Mouse (Mus musculus) right cerebral cortex, adult 18-20 months (tissue): ENCODE measurements at regions not wholly inside any gene's neighbourhood (a gene's known extent, or its start where the extent isn't known, plus 50 kb on each side); places are given as distances from the start of the nearest gene placed in this dataset.

ENCODE experiments used
- DNase-seq: peaks from one replicate; pipeline ENCODE4 v3.0.0; 2022; ENCODE audit warnings: mixed read lengths

DNA sequence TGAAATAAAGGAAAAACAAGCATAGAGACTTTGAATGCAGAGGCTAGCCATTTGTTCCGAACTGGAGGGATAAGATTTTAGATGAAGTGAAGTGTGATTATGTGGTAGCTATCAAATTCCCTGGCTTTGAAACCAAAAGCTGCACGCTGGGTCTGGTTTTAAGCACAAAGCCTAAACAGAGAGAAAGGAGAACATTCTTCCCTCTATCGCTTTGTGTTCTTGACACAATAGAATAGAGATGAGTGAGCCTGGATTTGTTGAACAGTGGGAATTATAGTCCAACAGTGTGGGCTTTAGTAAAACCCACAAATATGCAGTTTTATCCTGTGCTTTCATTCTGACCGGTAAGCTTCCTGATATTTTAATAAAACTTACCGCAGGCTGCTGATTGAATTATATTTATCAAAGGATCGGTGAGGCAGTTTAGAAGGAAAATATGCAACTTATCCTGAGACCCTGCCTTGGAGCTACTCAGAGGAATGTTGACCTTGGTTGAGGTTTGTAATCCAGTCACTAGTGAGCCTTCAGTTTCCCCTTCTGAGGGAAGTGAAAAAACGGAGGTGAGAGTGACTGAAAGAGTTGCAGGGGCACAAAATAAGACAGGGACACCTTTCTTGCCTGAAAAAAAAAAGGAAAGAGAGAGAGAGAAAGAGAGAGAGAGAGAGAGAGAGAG lies 481.7 kb upstream of the Tenm4 start:
- DNase-seq = no peak

DNA sequence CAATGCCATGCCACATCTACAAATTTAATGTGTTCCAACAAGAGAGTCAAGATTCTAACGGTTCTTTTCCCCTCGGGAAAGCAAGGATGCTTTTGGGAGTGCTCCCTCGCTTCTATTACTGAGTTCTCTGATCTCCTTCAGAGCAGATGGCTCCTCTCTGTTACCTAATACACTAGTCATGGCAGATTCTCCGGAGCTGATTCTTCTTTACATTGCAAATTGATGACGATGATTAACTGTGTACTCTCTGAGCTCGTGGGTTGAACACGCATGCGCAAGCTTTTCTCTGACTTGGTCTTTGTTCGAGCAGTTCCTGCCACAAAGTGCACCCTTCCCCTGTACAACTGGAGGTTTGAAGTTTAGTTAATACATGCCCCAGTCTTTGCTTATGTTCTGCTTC lies 471.5 kb upstream of the Tenm4 start:
- no peak for DNase-seq

- DNase-seq = no peak
Measured at GRCm38 (mm10) chr7:95710088-95710487, 461.0 kb upstream of the Tenm4 start.

DNA sequence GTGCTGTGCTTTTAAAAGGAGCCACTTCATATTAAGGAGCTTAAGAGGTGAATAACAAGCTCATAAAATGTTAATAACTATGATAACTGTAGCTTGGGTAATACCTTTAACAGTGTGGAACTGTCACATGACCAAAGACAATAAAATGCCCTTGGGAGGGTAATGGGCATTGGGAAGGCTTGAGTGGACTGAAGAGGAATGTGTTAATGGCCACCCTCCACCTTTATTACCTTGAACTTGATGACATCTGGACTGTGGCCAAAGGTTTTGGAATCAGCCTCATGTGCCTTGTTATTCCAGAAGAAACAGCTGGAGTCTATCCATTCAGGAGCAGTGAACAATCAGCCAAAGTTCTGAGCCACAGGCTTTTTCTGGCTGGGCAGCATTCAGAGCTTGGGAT lies 451.0 kb upstream of the Tenm4 start:
- no peak for DNase-seq

DNA sequence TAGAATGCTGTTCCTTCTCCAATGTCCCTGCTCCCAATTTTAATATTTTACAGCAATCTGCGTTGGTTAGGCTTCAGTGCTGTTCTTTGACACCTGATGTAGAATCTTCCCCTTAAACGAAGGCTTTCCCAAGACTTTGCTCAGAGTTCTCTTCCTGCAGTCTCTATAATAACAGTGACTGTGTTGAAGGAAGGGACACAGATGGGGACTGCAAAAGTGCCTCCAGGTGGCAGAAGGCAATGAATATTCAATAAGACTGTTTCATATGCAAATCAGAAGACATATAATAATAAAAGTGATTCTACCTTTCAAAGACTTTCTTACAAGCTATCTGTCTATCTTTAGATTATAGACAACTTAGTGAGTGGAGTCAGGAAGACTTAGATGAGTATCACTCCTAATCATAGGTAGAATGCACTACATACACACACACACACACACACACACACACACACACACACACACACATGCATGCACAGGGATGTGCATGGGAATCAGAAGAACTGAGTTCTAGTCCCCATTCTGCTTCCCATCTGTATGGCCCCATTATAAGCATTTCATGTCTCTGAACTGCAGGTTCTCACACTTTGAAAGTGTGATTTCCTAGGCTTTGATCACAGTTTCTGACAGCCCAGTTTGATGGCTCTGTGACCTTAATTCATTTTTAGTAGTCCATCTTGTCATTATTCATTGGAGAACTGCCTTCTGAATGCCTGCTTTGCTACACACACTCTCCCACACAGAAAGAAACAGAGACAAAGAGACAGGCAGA lies 445.1 kb upstream of the Tenm4 start:
- DNase-seq = no peak

GRCm38 (mm10) chr7:95733807-95734206 lies 437.2 kb upstream of the Tenm4 start:
- no peak for DNase-seq

- DNase-seq = no peak
Measured at GRCm38 (mm10) chr7:95734587-95734986, 436.5 kb upstream of the Tenm4 start.

DNA sequence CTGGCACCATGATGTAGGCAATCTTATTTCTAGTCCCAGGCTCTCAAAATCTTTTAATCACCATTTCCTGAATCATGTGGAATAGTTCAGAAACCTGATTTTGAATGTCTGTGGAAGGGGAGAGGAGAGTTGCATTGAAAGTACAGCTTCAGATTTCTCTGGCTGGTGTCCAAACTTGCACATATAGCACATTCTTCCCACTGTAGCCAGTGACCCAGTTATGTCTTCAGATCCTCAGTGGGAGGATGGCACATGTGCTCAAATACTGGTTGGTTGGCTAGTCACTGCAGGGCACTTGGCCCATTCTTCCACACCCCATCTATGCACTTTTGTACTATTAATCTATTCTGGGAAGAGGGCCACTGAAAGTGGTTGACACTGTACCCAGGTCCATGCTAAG lies 434.3 kb upstream of the Tenm4 start:
- peak; percentile 55 for DNase-seq

DNA sequence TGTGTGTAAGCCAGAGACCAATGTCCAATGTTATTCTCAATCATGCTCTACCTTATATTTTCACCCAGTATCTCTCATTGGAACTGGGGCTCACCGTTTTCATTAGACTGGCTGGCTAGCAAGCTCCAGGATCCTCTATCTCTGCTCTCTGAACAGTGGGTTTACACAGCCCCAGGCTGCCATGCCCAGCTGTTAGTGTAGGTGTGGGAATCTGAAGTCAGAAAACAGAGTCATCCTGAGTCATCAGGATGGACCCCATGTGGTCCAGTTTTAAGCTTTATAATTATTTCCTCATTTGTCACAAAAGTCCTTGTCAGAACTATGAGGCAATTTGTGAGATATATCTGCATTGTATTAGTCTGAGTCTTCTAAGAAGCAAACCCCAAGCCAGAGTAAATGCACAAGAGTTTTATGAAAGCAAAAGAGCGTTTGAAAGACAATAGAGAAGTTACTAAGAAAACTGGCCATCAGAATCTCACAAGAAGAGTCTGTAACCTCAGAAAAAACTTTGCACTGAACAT lies 432.3 kb upstream of the Tenm4 start:
- DNase-seq = no peak

GRCm38 (mm10) chr7:95739779-95740178 lies 431.3 kb upstream of the Tenm4 start:
- no peak for DNase-seq

DNA sequence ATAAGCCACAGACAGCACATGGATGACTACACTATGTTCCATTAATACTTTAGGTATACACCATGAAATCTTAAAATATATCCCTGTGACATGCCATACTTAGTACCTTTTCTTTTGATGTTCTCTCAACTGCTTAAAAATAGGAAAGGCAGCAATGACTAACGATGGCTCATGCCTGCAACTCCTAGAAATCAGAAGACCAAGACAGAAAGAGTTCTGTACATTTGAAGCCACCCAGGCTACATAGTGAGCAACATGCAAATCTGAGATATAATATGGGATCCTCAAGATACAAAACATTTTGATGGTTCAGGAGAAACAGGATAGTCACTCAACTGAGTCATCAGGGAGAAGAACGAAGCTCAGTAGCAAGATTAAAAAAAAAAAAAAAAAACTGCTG lies 412.7 kb upstream of the Tenm4 start:
- no peak for DNase-seq

DNA sequence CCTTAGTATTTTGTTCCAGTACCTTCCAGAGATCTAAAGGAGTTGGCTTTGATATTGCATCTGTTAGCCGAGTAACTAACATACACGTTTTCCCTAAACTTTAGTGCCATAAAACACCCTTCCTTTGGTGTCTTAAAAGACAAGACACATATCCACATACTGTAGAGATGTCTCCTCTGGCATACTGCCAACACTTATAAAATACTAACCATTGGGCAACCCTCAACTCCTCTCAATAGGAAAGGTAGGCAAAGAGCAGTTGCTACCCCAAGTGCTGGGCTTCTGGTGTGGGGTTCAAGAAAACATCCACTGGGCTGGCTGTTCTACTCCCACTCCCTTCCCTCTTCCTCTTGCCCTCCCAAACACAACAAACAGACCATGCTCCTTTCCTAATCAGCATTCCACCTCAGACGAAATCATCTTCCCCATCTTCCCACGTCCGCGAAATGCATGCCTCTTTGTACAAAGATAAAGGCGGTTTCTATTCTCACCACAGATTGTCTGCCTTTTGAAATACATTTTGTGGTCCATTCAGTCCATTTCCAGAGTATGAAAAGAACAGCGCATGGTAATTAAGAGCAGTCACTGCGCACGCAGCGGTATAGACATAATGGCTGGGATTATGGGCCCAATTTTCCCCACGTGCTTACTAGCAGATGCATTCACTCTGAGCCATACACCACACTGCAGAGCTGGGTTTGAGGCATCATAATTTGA lies 409.9 kb upstream of the Tenm4 start:
- DNase-seq = peak; percentile 67

GRCm38 (mm10) chr7:95766356-95767150 lies 404.5 kb upstream of the Tenm4 start:
- peak; percentile 86 for DNase-seq

DNA sequence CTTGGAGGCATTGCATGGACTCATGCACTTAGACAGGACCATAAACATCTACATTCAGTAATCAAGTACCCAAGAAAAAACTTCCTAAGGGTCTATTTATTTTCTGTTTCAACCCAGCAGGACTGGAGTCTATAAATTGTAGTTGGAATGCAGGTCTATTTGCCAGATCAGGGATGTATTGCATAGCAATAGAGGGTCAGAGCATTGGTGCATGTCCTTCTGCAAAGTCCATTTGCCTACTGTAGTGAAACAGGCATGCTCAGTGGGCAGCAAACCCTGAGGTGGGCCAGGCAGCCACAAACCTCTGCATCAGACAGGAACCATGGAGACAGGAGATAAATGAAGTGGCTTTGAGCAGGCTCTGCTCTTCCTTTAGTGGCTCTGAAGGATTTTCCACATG lies 386.5 kb upstream of the Tenm4 start:
- no peak for DNase-seq

DNA sequence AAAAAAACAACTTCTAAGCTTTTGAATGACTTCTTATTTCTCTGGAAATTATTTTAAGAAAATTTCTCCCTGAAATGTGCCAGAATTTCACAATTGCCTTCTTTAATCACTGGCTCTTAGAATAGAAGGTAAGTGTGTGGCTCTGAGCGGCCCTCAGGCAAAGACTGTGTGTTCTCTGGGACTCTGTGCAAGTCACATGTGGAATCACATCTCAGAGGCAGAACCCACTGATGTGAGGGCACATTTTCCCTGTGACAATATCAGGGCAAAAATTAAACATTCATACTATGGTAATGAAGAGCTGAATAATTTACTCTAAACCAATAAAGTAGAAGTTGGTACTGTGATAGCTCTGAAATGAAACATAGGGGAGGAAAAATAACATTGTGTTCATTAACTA lies 383.5 kb upstream of the Tenm4 start:
- no peak for DNase-seq

DNA sequence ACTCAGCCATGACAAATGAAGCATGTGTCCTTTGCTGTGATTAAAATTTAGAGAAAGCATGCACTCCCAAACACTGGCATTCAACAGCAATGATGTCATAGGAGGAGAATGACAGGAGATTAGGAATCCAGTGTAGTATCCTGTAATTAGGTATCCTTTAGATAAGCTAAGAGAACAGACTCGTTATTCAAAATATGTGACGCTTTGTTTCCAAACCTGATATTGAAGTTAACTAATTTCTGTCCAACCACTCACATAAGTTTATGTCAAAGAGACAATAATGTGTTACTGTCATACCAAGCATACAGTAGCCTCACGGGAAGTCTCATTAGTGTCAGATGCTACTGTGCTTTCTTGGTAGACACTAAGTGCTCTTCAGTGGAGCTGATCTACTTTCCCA lies 383.1 kb upstream of the Tenm4 start:
- no peak for DNase-seq

DNA sequence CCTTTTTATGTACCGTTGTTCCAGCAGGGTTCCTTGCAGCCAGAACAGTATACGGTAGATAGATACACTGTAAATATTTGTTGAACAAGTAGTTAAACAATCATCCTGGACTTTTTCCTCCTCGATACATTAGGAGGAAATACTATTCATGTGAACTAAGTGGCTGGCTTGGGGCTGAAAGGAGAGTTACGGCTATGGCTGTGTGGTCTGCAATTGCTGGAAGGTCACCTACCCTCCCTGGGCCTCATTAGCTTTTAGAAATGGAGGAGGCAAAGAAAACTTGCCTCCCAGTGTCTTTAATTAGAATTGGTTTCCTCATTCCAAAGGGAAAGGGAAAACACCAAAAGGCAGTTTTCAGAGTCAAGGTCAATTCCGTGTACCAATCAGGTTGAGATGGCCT lies 381.6 kb upstream of the Tenm4 start:
- no peak for DNase-seq

DNA sequence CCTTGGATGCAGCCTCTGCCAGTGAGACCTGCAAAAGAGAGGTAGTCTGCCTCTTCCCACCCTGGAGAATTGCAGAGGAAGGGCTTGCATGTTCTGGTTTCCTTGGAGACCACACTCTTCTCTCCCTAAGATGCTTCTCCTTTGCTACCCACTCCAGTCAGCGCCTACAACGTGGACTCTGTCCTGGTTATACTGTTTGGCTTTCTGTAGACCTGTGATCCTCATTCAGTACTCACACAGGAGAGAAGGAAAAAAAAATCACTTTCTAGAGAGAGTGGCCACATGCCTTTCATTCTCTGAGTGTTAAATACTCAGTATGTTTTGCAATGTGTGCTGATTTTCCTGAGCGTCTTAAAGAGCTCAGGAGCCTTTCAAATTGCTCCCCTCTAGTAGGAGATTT lies 372.0 kb upstream of the Tenm4 start:
- peak; percentile 2 for DNase-seq

DNA sequence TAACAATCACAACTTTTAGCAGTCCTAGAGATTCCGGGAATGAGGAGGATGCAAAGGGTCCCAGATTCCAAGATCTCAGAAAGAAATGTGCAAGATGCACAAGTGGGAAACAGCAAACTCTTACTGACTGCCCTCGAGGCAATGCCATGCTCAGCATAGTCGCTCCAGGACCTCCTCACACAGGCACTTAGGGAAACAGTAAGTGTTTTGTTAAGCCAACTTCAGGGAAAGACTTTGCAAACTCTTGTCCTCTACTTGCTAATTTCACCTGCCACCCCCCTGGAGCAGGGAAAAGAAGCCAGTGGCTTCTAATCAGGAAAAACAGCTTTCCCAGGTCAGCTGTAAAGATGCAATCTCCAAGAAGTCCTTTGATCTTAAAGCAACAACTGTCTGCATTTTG lies 361.4 kb upstream of the Tenm4 start:
- no peak for DNase-seq

DNA sequence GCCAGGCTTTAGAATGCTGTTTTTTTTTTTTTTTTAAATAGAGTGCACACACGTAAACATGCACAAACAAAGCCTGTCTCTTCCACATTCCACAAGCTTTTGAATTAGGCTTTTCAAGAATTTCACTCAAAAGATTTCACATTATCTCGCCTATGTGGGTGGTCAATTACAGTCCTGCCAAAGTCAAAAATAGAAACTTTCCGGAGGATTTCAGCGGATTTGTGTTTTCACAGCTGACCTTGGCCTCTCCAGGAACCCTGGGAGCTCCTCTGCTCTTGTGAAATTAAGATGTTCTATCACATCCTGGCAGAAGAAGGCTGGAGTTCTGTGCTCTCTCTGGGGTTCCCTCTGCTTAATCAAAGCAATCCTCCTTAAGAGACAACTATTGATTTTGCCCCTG lies 360.9 kb upstream of the Tenm4 start:
- DNase-seq = no peak

GRCm38 (mm10) chr7:95814865-95815264 lies 356.2 kb upstream of the Tenm4 start:
- no peak for DNase-seq

- no peak for DNase-seq
Measured at GRCm38 (mm10) chr7:95823539-95823938, 347.5 kb upstream of the Tenm4 start.

DNA sequence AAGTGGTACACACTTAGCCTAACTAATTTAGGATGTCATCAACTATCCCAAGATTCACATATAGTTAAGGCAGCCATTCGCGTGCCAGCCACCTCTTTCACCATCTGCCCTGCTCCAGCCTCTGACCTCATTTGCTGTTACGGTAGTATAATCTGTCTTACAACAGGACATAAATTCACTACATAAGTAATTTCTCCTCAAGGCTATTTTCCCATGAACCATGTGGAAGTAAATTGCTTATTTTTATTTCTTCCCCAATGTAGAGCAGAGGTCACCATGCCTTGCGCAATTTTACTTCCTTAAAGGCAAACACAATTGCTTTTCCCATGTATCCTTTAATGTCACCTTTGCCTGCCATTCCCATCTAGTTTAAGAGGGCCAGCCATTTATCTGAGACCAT lies 341.2 kb upstream of the Tenm4 start:
- no peak for DNase-seq
